23 mouse cellular contexts compared by ENCODE assay signal in the genomic region with DNA sequence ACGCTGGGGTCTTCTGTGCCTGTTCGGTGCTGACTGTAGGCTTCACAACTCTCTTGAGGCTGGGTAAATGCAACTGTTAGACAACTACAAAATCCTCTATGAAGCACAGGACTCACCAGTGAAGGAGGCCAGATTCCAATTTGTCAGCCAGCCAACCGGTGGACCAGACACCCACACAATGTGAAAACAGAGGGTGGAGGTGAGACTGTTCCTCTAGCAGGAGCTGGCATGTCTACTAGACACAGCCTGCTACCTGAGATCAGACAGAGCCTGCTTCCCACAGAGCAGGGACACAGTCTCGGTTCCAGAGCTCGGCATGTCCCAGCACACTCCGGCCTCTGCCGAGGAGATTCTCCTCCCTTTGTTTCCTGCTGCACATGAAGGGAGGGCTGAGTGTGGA.
DNase-seq lines count a peak whose midpoint lies in the region; ATAC-seq and TF ChIP-seq lines count a peak whose summit lies in the region.
"Had no signal": no experiment of that assay in that cellular context is flagged by ENCODE, and none has a peak within 500 bp of the region (broad histone marks: within the 10 kb centered on the region; RNA-seq: fewer than 3 reads in every experiment).

No protein-coding gene starts in this region.

- DNase-seq in limb, embryonic 14.5 days (ENCODE audit: low spot score): no peak
- no peak for DNase-seq in limb, embryonic 10.5 days (ENCODE audit: low spot score)
- DNase-seq in cerebellum, adult 11-12 months: peak; percentile 89
- peak; percentile 91 for DNase-seq in cerebellum, adult 9-10 months
- no peak for DNase-seq in thymus, adult 18-20 months
- DNase-seq in hindbrain, postnatal 0 days (ENCODE audit: low spot score): no peak
- DNase-seq: gastrocnemius, postnatal 10 days; heart, postnatal 10 days; lung, adult 2 months; lung, postnatal 36 days; retina, postnatal 1 day; thymus, postnatal 36 days had no signal

- H3K4me1 ChIP-seq in limb, embryonic 14.5 days (ENCODE audit: control insufficient read depth, insufficient read depth, low read length): peaks cover 6% of the 10 kb centered on the region
- H3K4me1 ChIP-seq in limb, embryonic 10.5 days: no peaks in the 10 kb centered on the region
- peaks cover 13% of the 10 kb centered on the region; the same call in 1 of the 2 replicates for H3K4me1 ChIP-seq in embryonic facial prominence, embryonic 15.5 days
- no peaks in the 10 kb centered on the region for H3K4me1 ChIP-seq in hindbrain, postnatal 0 days (ENCODE audit: insufficient read depth, low read length)
- H3K4me1 ChIP-seq: hindbrain, embryonic 12.5 days; intestine, embryonic 15.5 days; kidney, embryonic 15.5 days had no signal

- H3K27me3 ChIP-seq in limb, embryonic 14.5 days (ENCODE audit: control insufficient read depth, insufficient read depth, low read length): no peaks in the 10 kb centered on the region
- H3K27me3 ChIP-seq in limb, embryonic 10.5 days (ENCODE audit: low read depth, poor library complexity, severe bottlenecking): no peaks in the 10 kb centered on the region
- no peaks in the 10 kb centered on the region for H3K27me3 ChIP-seq in embryonic facial prominence, embryonic 15.5 days
- no peaks in the 10 kb centered on the region for H3K27me3 ChIP-seq in hindbrain, postnatal 0 days (ENCODE audit: insufficient read depth, low read length)
- H3K27me3 ChIP-seq: hindbrain, embryonic 12.5 days; intestine, embryonic 15.5 days; kidney, embryonic 15.5 days had no signal

- no peak overlapping the region for H3K4me2 ChIP-seq in limb, embryonic 14.5 days (replicated peaks; ENCODE audit: low read depth, low read length, severe bottlenecking)
- H3K4me2 ChIP-seq in embryonic facial prominence, embryonic 15.5 days (replicated peaks): no peak overlapping the region
- H3K4me2 ChIP-seq in hindbrain, postnatal 0 days (ENCODE audit: low read depth, low read length): no peak overlapping the region
- H3K4me2 ChIP-seq: hindbrain, embryonic 12.5 days; intestine, embryonic 15.5 days; kidney, embryonic 15.5 days; liver, embryonic 11.5 days; midbrain, embryonic 11.5 days had no signal

- TF ChIP-seq CTCF in hindbrain, postnatal 0 days (IDR thresholded peaks at IDR 0.05; ENCODE audit: low read depth): no peak

- H3K9ac ChIP-seq in limb, embryonic 14.5 days (ENCODE audit: low read depth, low read length, severe bottlenecking): no peak overlapping the region
- no peak overlapping the region for H3K9ac ChIP-seq in embryonic facial prominence, embryonic 15.5 days
- no peak overlapping the region for H3K9ac ChIP-seq in hindbrain, postnatal 0 days (replicated peaks; ENCODE audit: low read length)
- H3K9ac ChIP-seq: hindbrain, embryonic 12.5 days; intestine, embryonic 15.5 days; kidney, embryonic 15.5 days had no signal

- no peak for TF ChIP-seq POLR2A in limb, embryonic 14.5 days (IDR thresholded peaks at IDR 0.05; ENCODE audit: borderline replicate concordance, extremely low read depth, insufficient read depth, insufficient read length)

- H3K36me3 ChIP-seq in limb, embryonic 14.5 days (ENCODE audit: control insufficient read depth, insufficient read depth, low read length): no peaks in the 10 kb centered on the region
- no peaks in the 10 kb centered on the region for H3K36me3 ChIP-seq in limb, embryonic 10.5 days
- H3K36me3 ChIP-seq in embryonic facial prominence, embryonic 15.5 days: no peaks in the 10 kb centered on the region
- no peaks in the 10 kb centered on the region; the same call in 1 of the 2 replicates for H3K36me3 ChIP-seq in hindbrain, postnatal 0 days (ENCODE audit: insufficient read depth, low read length)
- H3K36me3 ChIP-seq: forebrain, embryonic 10.5 days; hindbrain, embryonic 12.5 days; intestine, embryonic 15.5 days; kidney, embryonic 15.5 days had no signal

- ATAC-seq in limb, embryonic 14.5 days (ENCODE audit: low FRiP score, low read depth): no peak
- ATAC-seq in embryonic facial prominence, embryonic 15.5 days (ENCODE audit: insufficient number of reproducible peaks, low FRiP score, low TSS enrichment, low read depth): no peak
- no peak for ATAC-seq in monocyte, adult 5-6 weeks (replicated peaks; ENCODE audit: insufficient number of reproducible peaks, low FRiP score, low TSS enrichment, poor library complexity, severe bottlenecking)
- ATAC-seq in hindbrain, postnatal 0 days: no peak
- ATAC-seq: intestine, embryonic 15.5 days had no signal

- no peak overlapping the region for H3K4me3 ChIP-seq in limb, embryonic 14.5 days (replicated peaks; ENCODE audit: low read length)
- H3K4me3 ChIP-seq in limb, embryonic 10.5 days: no peak overlapping the region
- H3K4me3 ChIP-seq in embryonic facial prominence, embryonic 15.5 days (replicated peaks): no peak overlapping the region
- no peak overlapping the region for H3K4me3 ChIP-seq in hindbrain, postnatal 0 days (ENCODE audit: low read length)
- H3K4me3 ChIP-seq: forebrain, embryonic 10.5 days; hindbrain, embryonic 12.5 days; intestine, embryonic 15.5 days; kidney, embryonic 15.5 days; left cerebral cortex, adult 2 months; myocyte had no signal

- H3K9me3 ChIP-seq in limb, embryonic 14.5 days (ENCODE audit: control insufficient read depth, low read length): no peaks in the 10 kb centered on the region
- H3K9me3 ChIP-seq in limb, embryonic 10.5 days (replicated peaks): no peaks in the 10 kb centered on the region
- no peaks in the 10 kb centered on the region for H3K9me3 ChIP-seq in embryonic facial prominence, embryonic 15.5 days (replicated peaks)
- H3K9me3 ChIP-seq in hindbrain, postnatal 0 days (ENCODE audit: low read length): no peaks in the 10 kb centered on the region
- H3K9me3 ChIP-seq: forebrain, embryonic 10.5 days; hindbrain, embryonic 12.5 days; intestine, embryonic 15.5 days; kidney, embryonic 15.5 days had no signal

- 71% methylated on average over 7 of the region's 7 CpGs for WGBS in limb, embryonic 14.5 days
- WGBS in limb, embryonic 10.5 days: 93% methylated on average over 7 of the region's 7 CpGs
- 52% methylated on average over 7 of the region's 7 CpGs for WGBS in embryonic facial prominence, embryonic 15.5 days
- 77% methylated on average over 7 of the region's 7 CpGs for WGBS in hindbrain, postnatal 0 days

- peak overlapping the region; percentile 19; the same call in 1 of the 2 replicates for H3K27ac ChIP-seq in limb, embryonic 14.5 days (replicated peaks; ENCODE audit: low read depth, low read length)
- H3K27ac ChIP-seq in limb, embryonic 10.5 days: no peak overlapping the region
- peak overlapping the region; percentile 65; the same call in 1 of the 2 replicates for H3K27ac ChIP-seq in embryonic facial prominence, embryonic 15.5 days (replicated peaks)
- H3K27ac ChIP-seq in hindbrain, postnatal 0 days: no peak overlapping the region
- H3K27ac ChIP-seq: forebrain, embryonic 10.5 days; hindbrain, embryonic 12.5 days; intestine, embryonic 15.5 days; kidney, embryonic 15.5 days; left cerebral cortex, adult 2 months; stomach, postnatal 0 days had no signal

Comparison
In these comparisons a context has a peak if more than half of its experiments do, and no peak if none do; other contexts are left out.
1. H3K27ac ChIP-seq: peak in limb, embryonic 14.5 days (single experiment) and embryonic facial prominence, embryonic 15.5 days (single experiment); none in limb, embryonic 10.5 days (single experiment) and hindbrain, postnatal 0 days (single experiment).
2. DNase-seq: peak in cerebellum, adult 11-12 months (single experiment) and cerebellum, adult 9-10 months (single experiment); none in limb, embryonic 14.5 days (single experiment), limb, embryonic 10.5 days (single experiment), thymus, adult 18-20 months (0 of 2) and hindbrain, postnatal 0 days (single experiment).